Mouse (Mus musculus): ENCODE data around the gene Gm49380. TPM values are rescaled to one million over a fixed set of nuclear protein-coding genes. Genes with fewer than 3 reads are reported as not detected.
A peak's percentile ranks its signal among the peaks of the same experiment; 100 is the strongest.

Gene Gm49380
- total RNA-seq, 1 experiment from 2014 or later: not detected

GRCm38 (mm10) chr9:44078955-44079756 is 34.1 kb downstream of the Gm49380 start:
- no peak for ATAC-seq (ENCODE audit: extremely low read depth, insufficient number of reproducible peaks, low FRiP score, poor library complexity, severe bottlenecking)

- ATAC-seq (ENCODE audit: extremely low read depth, insufficient number of reproducible peaks, low FRiP score, poor library complexity, severe bottlenecking): no peak
Observed at GRCm38 (mm10) chr9:44078136-44078797, 35.0 kb downstream of the Gm49380 start.

- no peak for ATAC-seq (ENCODE audit: extremely low read depth, insufficient number of reproducible peaks, low FRiP score, poor library complexity, severe bottlenecking)
Observed at GRCm38 (mm10) chr9:44077266-44077910, 35.9 kb downstream of the Gm49380 start.

- ATAC-seq (ENCODE audit: extremely low read depth, insufficient number of reproducible peaks, low FRiP score, poor library complexity, severe bottlenecking): peak; percentile 60; the same call in 1 of the 2 replicates
Observed at GRCm38 (mm10) chr9:44076764-44077120, 36.6 kb downstream of the Gm49380 start.

- no peak for ATAC-seq (ENCODE audit: extremely low read depth, insufficient number of reproducible peaks, low FRiP score, poor library complexity, severe bottlenecking)
Observed at GRCm38 (mm10) chr9:44075996-44076763, 37.1 kb downstream of the Gm49380 start.

- ATAC-seq (ENCODE audit: extremely low read depth, insufficient number of reproducible peaks, low FRiP score, poor library complexity, severe bottlenecking): no peak
Observed at GRCm38 (mm10) chr9:44075276-44075995, 37.9 kb downstream of the Gm49380 start.

GRCm38 (mm10) chr9:44074395-44075275 is 38.7 kb downstream of the Gm49380 start:
- no peak for ATAC-seq (ENCODE audit: extremely low read depth, insufficient number of reproducible peaks, low FRiP score, poor library complexity, severe bottlenecking)

GRCm38 (mm10) chr9:44073115-44073514 is 40.2 kb downstream of the Gm49380 start:
- ATAC-seq (ENCODE audit: extremely low read depth, insufficient number of reproducible peaks, low FRiP score, poor library complexity, severe bottlenecking): no peak

- ATAC-seq (ENCODE audit: extremely low read depth, insufficient number of reproducible peaks, low FRiP score, poor library complexity, severe bottlenecking): no peak
Observed at GRCm38 (mm10) chr9:44072599-44072915, 40.7 kb downstream of the Gm49380 start.

- no peak for ATAC-seq (ENCODE audit: extremely low read depth, insufficient number of reproducible peaks, low FRiP score, poor library complexity, severe bottlenecking)
Observed at GRCm38 (mm10) chr9:44071914-44072598, 41.2 kb downstream of the Gm49380 start.

GRCm38 (mm10) chr9:44070844-44071231 is 42.5 kb downstream of the Gm49380 start:
- ATAC-seq (ENCODE audit: extremely low read depth, insufficient number of reproducible peaks, low FRiP score, poor library complexity, severe bottlenecking): no peak

GRCm38 (mm10) chr9:44070113-44070843 is 43.0 kb downstream of the Gm49380 start:
- ATAC-seq (ENCODE audit: extremely low read depth, insufficient number of reproducible peaks, low FRiP score, poor library complexity, severe bottlenecking): no peak

GRCm38 (mm10) chr9:44069252-44069651 is 44.0 kb downstream of the Gm49380 start:
- ATAC-seq (ENCODE audit: extremely low read depth, insufficient number of reproducible peaks, low FRiP score, poor library complexity, severe bottlenecking): no peak

- no peak for ATAC-seq (ENCODE audit: extremely low read depth, insufficient number of reproducible peaks, low FRiP score, poor library complexity, severe bottlenecking)
Observed at GRCm38 (mm10) chr9:44067960-44068330, 45.4 kb downstream of the Gm49380 start.

GRCm38 (mm10) chr9:44067241-44067959 is 45.9 kb downstream of the Gm49380 start:
- no peak for ATAC-seq (ENCODE audit: extremely low read depth, insufficient number of reproducible peaks, low FRiP score, poor library complexity, severe bottlenecking)

- peak; percentile 94 for ATAC-seq (ENCODE audit: extremely low read depth, insufficient number of reproducible peaks, low FRiP score, poor library complexity, severe bottlenecking)
Observed at GRCm38 (mm10) chr9:44066785-44067225, 46.5 kb downstream of the Gm49380 start, which contains the start of gene Usp2. Usp2 (plus strand) TSS chr9:44067021.

Measured in neutrophil, adult 5-6 weeks (primary cell).